In the genomic region with DNA sequence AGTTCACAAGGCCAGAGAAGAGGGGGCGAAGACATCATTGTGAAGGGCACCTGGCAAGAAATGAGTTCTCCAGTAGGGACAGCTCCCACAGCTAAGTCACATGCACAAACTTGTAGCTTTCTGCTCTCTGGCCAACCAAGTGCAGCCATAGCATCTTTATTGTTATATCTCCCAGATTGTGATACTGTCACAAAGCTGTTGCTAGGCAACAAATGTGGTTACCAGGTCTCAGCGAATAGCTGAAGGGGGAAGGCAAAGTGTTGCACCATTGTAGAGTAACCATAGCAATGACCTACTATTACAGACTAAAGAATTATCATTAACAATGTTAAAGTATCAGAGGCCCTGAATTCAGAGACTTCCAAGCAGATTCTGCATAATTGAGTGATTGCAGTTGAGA, we compare ENCODE assay signal across 15 mouse cellular contexts. TPM values are rescaled to one million over a fixed set of nuclear protein-coding genes. Genes with fewer than 3 reads are reported as not detected.
DNase-seq lines count a peak whose midpoint lies in the region; ATAC-seq lines count a peak whose summit lies in the region.
"Had no signal": no experiment of that assay in that cellular context is flagged by ENCODE, and none has a peak within 500 bp of the region (broad histone marks: within the 10 kb centered on the region; RNA-seq: fewer than 3 reads in every experiment).

No protein-coding gene starts in this region.

- peak; percentile 56 for ATAC-seq in neural tube, embryonic 11.5 days (ENCODE audit: insufficient read depth, low FRiP score, low TSS enrichment)
- ATAC-seq in forebrain, embryonic 15.5 days (replicated peaks), result peak; percentile 65

- no peaks in the 10 kb centered on the region for H3K4me1 ChIP-seq in neural tube, embryonic 11.5 days (ENCODE audit: control insufficient read depth, insufficient read depth, low read length)
- peaks cover 16% of the 10 kb centered on the region for H3K4me1 ChIP-seq in forebrain, embryonic 15.5 days

- no peaks in the 10 kb centered on the region for H3K36me3 ChIP-seq in neural tube, embryonic 11.5 days (ENCODE audit: control insufficient read depth, insufficient read depth, low read length)
- H3K36me3 ChIP-seq in forebrain, embryonic 15.5 days, result no peaks in the 10 kb centered on the region

- no peak overlapping the region for H3K9ac ChIP-seq in neural tube, embryonic 11.5 days (ENCODE audit: low read length)
- H3K9ac ChIP-seq in forebrain, embryonic 15.5 days (replicated peaks), result no peak overlapping the region
- H3K9ac ChIP-seq: liver, embryonic 14.5 days had no signal

- H3K27me3 ChIP-seq in neural tube, embryonic 11.5 days (ENCODE audit: control insufficient read depth, insufficient read depth, low read length), result peaks cover 11% of the 10 kb centered on the region
- H3K27me3 ChIP-seq in forebrain, embryonic 15.5 days, result peaks cover 16% of the 10 kb centered on the region; the same call in 1 of the 2 replicates

- H3K4me3 ChIP-seq in neural tube, embryonic 11.5 days (ENCODE audit: low read depth, low read length), result no peak overlapping the region
- no peak overlapping the region for H3K4me3 ChIP-seq in forebrain, embryonic 15.5 days
- H3K4me3 ChIP-seq: megakaryocyte, embryonic 14.5 days had no signal

- H3K9me3 ChIP-seq in neural tube, embryonic 11.5 days (ENCODE audit: control insufficient read depth, low read length), result no peaks in the 10 kb centered on the region
- H3K9me3 ChIP-seq in forebrain, embryonic 15.5 days, result no peaks in the 10 kb centered on the region
- H3K9me3 ChIP-seq: megakaryocyte, embryonic 14.5 days had no signal

- H3K27ac ChIP-seq in neural tube, embryonic 11.5 days (ENCODE audit: low read depth, low read length), result no peak overlapping the region
- H3K27ac ChIP-seq in forebrain, embryonic 15.5 days (replicated peaks), result peak overlapping the region; percentile 57
- H3K27ac ChIP-seq: liver, embryonic 14.5 days had no signal

- peak; percentile 56 for DNase-seq in neural tube, embryonic 11.5 days (ENCODE audit: low spot score)
- no peak for DNase-seq in neural tube, embryonic 10.5 days (ENCODE audit: extremely low spot score, low spot score)
- peak; percentile 73 for DNase-seq in mesoderm, embryonic 11.5 days (ENCODE audit: low read depth, low spot score)
- DNase-seq in retina, postnatal 1 day, result peak; percentile 94
- no peak for DNase-seq in thymus, postnatal 4 days
- DNase-seq in c-Kit-positive CD71-positive TER-119-positive erythroid progenitor cells, embryonic 14.5 days (ENCODE audit: low spot score), result no peak
- no peak for DNase-seq in kidney, postnatal 10 days
- DNase-seq: cerebellum, postnatal 10 days; gastrocnemius, postnatal 14 days; heart, postnatal 36 days; right cerebral cortex, postnatal 25 days; thymus, postnatal 36 days had no signal

- WGBS in neural tube, embryonic 11.5 days, result 35% methylated on average over 2 of the region's 2 CpGs
- WGBS in forebrain, embryonic 15.5 days, result 35% methylated on average over 2 of the region's 2 CpGs

- H3K4me2 ChIP-seq in neural tube, embryonic 11.5 days (ENCODE audit: low read depth), result no peak overlapping the region
- H3K4me2 ChIP-seq in forebrain, embryonic 15.5 days (replicated peaks), result no peak overlapping the region

RNA-seq across cellular contexts. Expression of a gene that starts 37.4 kb away (rescaled TPM):
- polyA plus RNA-seq in neural tube, embryonic 11.5 days (2014; fragmentation: Nextera tagmentation; extraction: Ambion mirVana), result 61.2 and 62.9 TPM in 2 replicates
- 77.7 and 88.5 TPM in 2 replicates for polyA plus RNA-seq in forebrain, embryonic 15.5 days (2015; fragmentation: Nextera tagmentation; extraction: Ambion mirVana)

Comparison
In these comparisons a context has a peak if more than half of its experiments do, and no peak if none do; other contexts are left out.
1. DNase-seq: peak in neural tube, embryonic 11.5 days (single experiment), mesoderm, embryonic 11.5 days (single experiment) and retina, postnatal 1 day (single experiment); none in neural tube, embryonic 10.5 days (single experiment), thymus, postnatal 4 days (single experiment), c-Kit-positive CD71-positive TER-119-positive erythroid progenitor cells, embryonic 14.5 days (single experiment) and kidney, postnatal 10 days (single experiment).